14 mouse cellular contexts compared by ENCODE assay signal in genomic region chr13:114289411-114289810, GRCm38 (mm10).
"Had no signal": no experiment of that assay in that cellular context is flagged by ENCODE, and none has a peak within 500 bp of the region (broad histone marks: within the 10 kb centered on the region; RNA-seq: fewer than 3 reads in every experiment).

No protein-coding gene starts in this region.

- H3K27me3 ChIP-seq: limb, embryonic 12.5 days; limb, embryonic 15.5 days had no signal

- H3K9ac ChIP-seq: limb, embryonic 12.5 days; limb, embryonic 15.5 days; liver, embryonic 14.5 days; liver, postnatal 0 days had no signal

- H3K27ac ChIP-seq: limb, embryonic 12.5 days; limb, embryonic 15.5 days; liver, embryonic 14.5 days had no signal

- ATAC-seq: liver, postnatal 0 days had no signal

- DNase-seq: kidney, adult 18-20 months; kidney, adult 9 months; kidney, postnatal 14 days; kidney, postnatal 4 days; left cerebral cortex, postnatal 4 days; liver, postnatal 0 days; midbrain, embryonic 14.5 days; thymus, adult 18-20 months; thymus, postnatal 36 days had no signal

- H3K4me2 ChIP-seq: limb, embryonic 12.5 days; limb, embryonic 15.5 days; liver, embryonic 11.5 days; midbrain, embryonic 11.5 days had no signal

- H3K9me3 ChIP-seq: limb, embryonic 12.5 days; limb, embryonic 15.5 days had no signal

- H3K4me1 ChIP-seq: limb, embryonic 12.5 days; limb, embryonic 15.5 days had no signal

- H3K4me3 ChIP-seq: limb, embryonic 12.5 days; limb, embryonic 15.5 days had no signal
